Mouse (Mus musculus) megakaryocyte, embryonic 14.5 days (primary cell): ENCODE data around the gene Dst. TPM values are rescaled to one million over a fixed set of nuclear protein-coding genes. Genes with fewer than 3 reads are reported as not detected.

Experiments
- H3K27me3 ChIP-seq: replicated peaks from 2 replicates; pipeline ENCODE3; 2012; ENCODE audit warnings: inconsistent platforms
- H3K36me3 ChIP-seq: replicated peaks from 2 replicates; pipeline ENCODE3; 2012; ENCODE audit warnings: low read length, inconsistent platforms, mixed read lengths
- H3K4me1 ChIP-seq: 2 replicates; pipeline ENCODE4 v1.6.1; 2012; ENCODE audit warnings: inconsistent platforms
- H3K4me3 ChIP-seq: replicated peaks from 2 replicates; pipeline ENCODE3; 2012; ENCODE audit warnings: moderate library complexity, mild to moderate bottlenecking, inconsistent platforms
- H3K9me3 ChIP-seq: 2 replicates; pipeline ENCODE4 v1.6.1; 2012; ENCODE audit warnings: inconsistent platforms
- FLI1 ChIP-seq: IDR thresholded peaks from 2 replicates; pipeline ENCODE4 v1.6.1; 2012; ENCODE audit warnings: low read length, inconsistent platforms, mixed read lengths
- GATA1 ChIP-seq: IDR thresholded peaks from 3 replicates; pipeline ENCODE4 v1.6.1; 2012; ENCODE audit warnings: mixed read lengths, low read length, inconsistent platforms, borderline replicate concordance
- polyA plus RNA-seq: library from polyadenylated mRNA; stranded (reverse); fragments of >175 nt; gene quantifications from 2 replicates; pipeline ENCODE4 v1.2.3, GENCODE M21; 2012; ENCODE audit warnings: low replicate concordance; ENCODE audit not compliant: insufficient read depth

Gene Dst
- polyA plus RNA-seq, 1 experiment, result 4.2 TPM

DNA sequence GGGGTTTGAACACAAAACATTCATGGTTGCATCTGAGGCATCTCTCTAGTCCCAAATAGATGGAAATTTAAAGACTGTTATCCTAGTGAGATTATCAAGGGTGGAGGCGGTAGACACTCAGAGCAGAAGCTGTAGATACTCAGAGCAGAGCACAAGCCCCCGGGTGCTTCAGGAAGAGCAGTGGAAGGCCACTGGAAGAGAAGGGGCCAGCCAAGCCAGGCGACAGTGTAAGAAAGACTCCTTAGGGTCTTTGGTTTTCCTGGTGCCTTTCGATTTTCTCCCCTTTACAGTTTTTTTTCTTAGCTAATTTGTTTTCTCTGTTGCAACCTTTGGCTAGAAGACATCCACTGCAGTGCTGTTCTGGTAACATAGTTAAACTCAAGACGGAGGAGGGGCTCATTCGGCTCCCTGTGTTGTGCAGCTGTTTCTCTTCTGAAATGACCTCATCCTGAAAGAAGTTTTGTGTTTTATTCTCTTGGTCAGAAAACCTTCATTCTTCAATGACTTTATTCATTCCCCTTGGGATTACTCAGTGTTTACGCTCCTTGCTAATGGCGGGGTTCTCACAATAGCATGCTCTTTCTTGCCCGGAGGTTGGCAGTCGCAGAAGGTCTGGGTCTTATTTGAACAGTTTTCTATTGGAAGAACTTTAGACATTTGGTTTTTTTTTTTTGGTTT lies 242.5 kb downstream of the Dst start:
- H3K9me3 ChIP-seq, result peaks cover 5% of the 10 kb centered on the region
- H3K4me1 ChIP-seq, result no peaks in the 10 kb centered on the region
- no peaks in the 10 kb centered on the region for H3K36me3 ChIP-seq
- H3K27me3 ChIP-seq, result no peaks in the 10 kb centered on the region
- TF ChIP-seq GATA1 (no peak), FLI1 (no peak)
- no peak overlapping the region for H3K4me3 ChIP-seq

DNA sequence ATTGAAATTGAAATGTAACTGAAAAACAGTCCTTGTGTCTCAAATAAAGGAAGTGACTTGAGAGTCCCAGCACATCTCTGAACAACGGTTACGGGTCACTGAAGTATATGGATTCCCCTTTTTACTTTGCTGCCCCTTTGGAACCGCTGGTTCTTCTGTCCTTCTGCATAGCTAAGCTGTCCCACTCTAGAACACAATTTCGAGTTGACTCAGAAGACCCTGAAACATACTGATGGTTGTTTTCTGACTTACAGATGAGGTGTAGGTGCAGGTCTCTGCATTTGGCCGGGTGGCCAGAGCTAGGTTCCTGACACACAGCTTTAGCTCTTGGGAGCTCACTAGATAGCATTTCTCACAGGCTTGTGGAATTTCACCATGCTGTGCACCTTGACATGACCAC lies 244.7 kb downstream of the Dst start:
- TF ChIP-seq FLI1 (no peak), GATA1 (no peak)
- Histone ChIP-seq H3K4me1 (no peaks in the 10 kb centered on the region), H3K27me3 (no peaks in the 10 kb centered on the region), H3K4me3 (no peak overlapping the region), H3K9me3 (peaks cover 5% of the 10 kb centered on the region), H3K36me3 (no peaks in the 10 kb centered on the region)

DNA sequence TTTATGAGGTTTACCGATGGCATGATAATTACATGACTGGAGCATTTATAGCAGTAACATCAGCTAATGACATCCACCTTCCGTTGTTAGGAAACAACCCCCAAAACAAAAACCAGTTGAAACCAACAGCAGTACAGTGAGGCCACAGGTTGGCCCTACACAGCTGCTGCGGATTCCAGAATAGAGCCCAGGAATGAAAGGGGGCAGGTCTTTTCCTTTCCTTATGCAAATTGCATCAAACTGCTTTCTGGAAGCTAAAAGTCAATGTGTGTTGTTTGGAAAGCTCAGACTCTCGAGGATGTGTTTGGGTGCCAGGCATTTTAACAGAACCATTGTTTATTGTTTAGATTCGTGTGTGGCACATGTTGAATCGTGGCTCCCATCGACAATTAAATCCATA lies 248.0 kb downstream of the Dst start:
- Histone ChIP-seq H3K36me3 (no peaks in the 10 kb centered on the region), H3K9me3 (no peaks in the 10 kb centered on the region), H3K4me1 (no peaks in the 10 kb centered on the region), H3K27me3 (no peaks in the 10 kb centered on the region), H3K4me3 (no peak overlapping the region)
- TF ChIP-seq FLI1 (no peak), GATA1 (no peak)

DNA sequence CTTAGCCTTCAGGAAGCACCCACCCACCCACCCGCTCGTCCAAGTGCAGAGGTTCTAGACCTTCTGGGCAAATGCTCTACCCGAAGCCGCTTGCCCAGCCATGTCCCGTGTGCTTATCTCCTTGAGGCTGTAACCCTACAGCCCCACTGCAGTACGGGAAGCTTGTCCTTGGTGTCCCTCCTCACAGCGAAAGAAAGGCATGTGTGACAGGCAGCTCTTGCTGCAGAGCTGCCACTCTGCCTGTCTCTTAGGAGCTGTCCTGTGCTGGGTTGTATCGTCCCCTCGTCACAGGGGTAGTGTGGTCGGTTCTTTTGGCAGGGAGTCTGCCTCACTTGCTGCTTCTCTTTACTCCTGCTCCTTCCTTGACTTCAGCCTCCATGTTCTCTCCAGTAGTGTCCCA lies 249.7 kb downstream of the Dst start:
- no peaks in the 10 kb centered on the region for H3K27me3 ChIP-seq
- no peak overlapping the region for H3K4me3 ChIP-seq
- H3K36me3 ChIP-seq, result no peaks in the 10 kb centered on the region
- H3K4me1 ChIP-seq, result no peaks in the 10 kb centered on the region
- TF ChIP-seq FLI1 (no peak), GATA1 (no peak)
- no peaks in the 10 kb centered on the region for H3K9me3 ChIP-seq

DNA sequence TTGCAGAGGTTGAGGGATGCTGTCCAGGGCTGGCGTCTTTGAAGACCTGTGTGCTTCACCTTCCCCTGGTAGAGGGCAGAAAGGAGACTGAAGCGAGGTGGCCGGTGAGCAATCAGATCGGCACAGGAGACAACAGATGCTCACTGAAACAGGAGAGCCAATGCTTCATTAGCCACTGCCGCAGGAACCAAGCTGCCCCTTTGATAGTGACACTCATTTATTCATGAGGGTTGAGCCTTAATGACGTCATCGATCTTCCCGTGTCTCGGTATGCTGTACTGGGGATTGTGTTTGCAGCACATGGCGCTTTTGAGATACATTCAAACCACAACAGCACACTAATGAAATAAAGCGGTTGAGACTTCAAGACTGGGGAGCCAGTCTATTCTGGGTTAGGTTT lies 250.8 kb downstream of the Dst start:
- TF ChIP-seq GATA1, result no peak
- TF ChIP-seq FLI1, result no peak
- Histone ChIP-seq H3K9me3 (no peaks in the 10 kb centered on the region), H3K4me1 (no peaks in the 10 kb centered on the region), H3K27me3 (no peaks in the 10 kb centered on the region), H3K4me3 (peak overlapping the region; percentile 38), H3K36me3 (no peaks in the 10 kb centered on the region)

DNA sequence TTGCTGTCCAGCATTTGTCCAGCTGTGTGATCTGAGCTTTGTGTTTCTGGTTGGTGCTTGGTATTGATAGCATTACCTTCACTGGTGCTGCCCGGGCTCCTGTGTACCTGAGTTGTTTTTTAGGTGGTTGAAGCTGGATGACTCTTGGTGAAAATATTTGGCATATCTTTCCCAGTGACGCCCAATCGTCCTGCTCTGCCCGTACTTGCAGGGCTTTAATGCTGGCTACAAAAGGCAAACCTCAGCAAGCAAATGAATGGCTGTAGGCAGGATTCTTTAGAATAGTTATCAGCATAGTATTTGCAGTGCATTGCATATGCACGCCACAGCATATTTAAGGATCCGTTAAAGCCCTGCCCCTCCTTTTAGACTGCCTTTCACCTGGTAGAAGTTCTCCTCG lies 251.9 kb downstream of the Dst start:
- H3K36me3 ChIP-seq, result peaks cover under 1% of the 10 kb centered on the region
- no peak overlapping the region for H3K4me3 ChIP-seq
- no peak for TF ChIP-seq FLI1
- TF ChIP-seq GATA1, result no peak
- no peaks in the 10 kb centered on the region for H3K9me3 ChIP-seq
- no peaks in the 10 kb centered on the region for H3K4me1 ChIP-seq
- no peaks in the 10 kb centered on the region for H3K27me3 ChIP-seq

DNA sequence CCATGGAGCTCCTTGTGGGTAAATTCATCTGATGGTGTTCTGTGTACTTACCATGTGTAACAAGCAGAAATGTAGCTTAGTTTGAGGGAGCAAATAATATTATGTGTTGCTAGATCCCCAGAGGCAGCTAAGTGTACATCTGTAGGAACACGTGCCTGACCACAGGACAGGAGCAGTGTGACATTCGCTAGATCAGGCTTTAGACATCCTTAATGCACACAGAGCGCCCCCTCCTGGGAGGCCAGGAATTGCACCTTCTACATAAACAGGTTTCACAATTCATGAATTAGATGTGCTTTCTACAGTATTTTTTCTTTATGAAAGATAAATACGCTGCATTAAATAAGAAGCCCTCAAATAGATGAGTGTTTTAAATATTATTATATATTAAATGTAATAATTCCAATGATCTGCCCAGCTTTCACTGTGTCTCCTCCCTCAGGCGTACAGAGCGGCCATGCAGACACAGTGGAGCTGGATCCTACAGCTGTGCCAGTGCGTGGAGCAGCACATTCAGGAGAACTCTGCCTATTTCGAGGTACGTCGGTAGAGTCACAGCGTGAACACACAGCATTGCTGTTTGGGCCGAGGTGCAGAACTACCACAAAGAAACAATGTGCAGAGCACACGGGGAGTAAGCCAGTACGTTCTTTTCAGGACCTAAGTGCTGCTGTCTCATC lies 256.7 kb downstream of the Dst start:
- Histone ChIP-seq H3K36me3 (peaks cover 14% of the 10 kb centered on the region), H3K4me1 (no peaks in the 10 kb centered on the region), H3K4me3 (no peak overlapping the region), H3K27me3 (no peaks in the 10 kb centered on the region), H3K9me3 (no peaks in the 10 kb centered on the region)
- no peak for TF ChIP-seq GATA1
- TF ChIP-seq FLI1, result no peak

DNA sequence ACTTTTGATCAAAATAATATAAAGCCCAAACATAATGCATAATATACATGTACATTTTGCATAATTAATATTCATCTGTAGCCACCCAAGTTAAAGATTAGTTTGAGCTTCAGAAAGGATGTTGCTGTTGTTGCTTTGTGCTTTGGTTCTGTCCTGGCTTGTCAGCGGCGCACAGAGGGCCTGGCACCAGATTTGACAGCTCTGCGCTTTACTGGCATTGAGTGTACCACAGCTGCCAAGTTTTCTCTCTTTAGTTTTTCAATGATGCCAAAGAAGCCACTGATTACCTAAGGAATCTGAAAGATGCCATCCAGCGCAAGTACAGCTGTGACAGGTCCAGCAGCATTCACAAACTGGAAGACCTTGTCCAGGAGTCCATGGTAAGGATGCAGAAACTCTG lies 257.9 kb downstream of the Dst start:
- H3K36me3 ChIP-seq, result peaks cover 23% of the 10 kb centered on the region
- TF ChIP-seq GATA1 (no peak), FLI1 (no peak)
- H3K9me3 ChIP-seq, result no peaks in the 10 kb centered on the region
- no peaks in the 10 kb centered on the region for H3K27me3 ChIP-seq
- no peak overlapping the region for H3K4me3 ChIP-seq
- H3K4me1 ChIP-seq, result no peaks in the 10 kb centered on the region

DNA sequence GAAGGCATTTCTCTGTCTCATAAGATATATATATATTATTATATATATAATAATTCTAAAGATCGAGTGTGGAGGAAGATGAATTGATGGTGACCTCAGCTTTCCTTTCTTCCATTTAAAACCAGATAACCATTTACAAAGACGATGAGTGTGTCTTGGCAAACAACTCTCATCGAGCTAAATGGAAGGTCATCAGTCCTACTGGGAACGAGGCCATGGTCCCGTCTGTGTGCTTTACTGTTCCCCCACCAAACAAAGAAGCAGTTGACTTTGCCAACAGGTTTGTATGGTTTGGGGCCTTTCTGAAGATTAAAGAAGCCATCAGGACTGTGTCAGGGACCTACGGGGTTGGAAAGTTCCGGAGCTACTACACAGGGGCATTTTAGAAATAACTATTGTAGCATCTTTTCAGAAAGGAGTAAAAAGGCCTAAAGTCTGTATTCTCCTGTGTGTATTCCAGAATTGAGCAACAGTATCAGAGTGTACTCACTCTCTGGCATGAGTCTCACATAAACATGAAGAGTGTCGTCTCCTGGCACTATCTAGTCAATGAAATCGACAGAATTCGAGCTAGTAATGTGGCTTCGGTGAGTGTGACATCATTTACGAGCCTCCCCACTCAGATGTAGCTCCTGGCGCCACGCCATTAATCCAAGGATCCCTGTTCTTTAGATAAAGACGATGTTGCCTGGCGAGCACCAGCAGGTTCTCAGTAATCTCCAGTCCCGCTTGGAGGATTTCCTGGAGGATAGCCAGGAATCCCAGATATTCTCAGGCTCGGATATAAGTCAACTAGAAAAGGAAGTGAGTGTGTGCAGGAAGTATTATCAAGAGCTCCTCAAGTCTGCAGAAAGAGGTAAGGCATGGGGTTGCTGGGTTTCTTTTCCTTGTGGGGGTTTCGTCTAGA lies 259.4 kb downstream of the Dst start:
- Histone ChIP-seq H3K36me3 (peaks cover 34% of the 10 kb centered on the region), H3K4me1 (no peaks in the 10 kb centered on the region), H3K9me3 (no peaks in the 10 kb centered on the region), H3K4me3 (no peak overlapping the region), H3K27me3 (no peaks in the 10 kb centered on the region)
- no peak for TF ChIP-seq GATA1
- no peak for TF ChIP-seq FLI1

DNA sequence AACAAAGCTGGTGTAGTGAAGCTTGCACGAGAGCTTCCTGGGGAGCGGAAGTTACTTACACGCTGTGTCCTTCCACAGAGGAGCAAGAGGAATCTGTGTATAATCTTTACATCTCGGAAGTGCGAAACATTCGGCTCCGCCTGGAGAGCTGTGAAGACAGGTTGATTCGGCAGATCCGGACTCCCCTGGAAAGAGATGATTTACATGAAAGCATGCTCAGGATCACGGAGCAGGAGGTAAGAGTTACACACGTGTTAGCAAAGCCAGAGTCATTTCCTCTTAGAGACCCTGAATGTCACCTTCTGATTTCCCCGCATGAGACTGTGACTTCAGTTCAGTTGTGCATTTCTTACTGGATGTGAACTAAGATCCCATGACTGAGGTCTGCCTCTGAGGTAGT lies 261.1 kb downstream of the Dst start:
- H3K27me3 ChIP-seq, result no peaks in the 10 kb centered on the region
- no peaks in the 10 kb centered on the region for H3K4me1 ChIP-seq
- no peak overlapping the region for H3K4me3 ChIP-seq
- H3K36me3 ChIP-seq, result peaks cover 38% of the 10 kb centered on the region
- H3K9me3 ChIP-seq, result no peaks in the 10 kb centered on the region
- TF ChIP-seq FLI1 (no peak), GATA1 (no peak)

DNA sequence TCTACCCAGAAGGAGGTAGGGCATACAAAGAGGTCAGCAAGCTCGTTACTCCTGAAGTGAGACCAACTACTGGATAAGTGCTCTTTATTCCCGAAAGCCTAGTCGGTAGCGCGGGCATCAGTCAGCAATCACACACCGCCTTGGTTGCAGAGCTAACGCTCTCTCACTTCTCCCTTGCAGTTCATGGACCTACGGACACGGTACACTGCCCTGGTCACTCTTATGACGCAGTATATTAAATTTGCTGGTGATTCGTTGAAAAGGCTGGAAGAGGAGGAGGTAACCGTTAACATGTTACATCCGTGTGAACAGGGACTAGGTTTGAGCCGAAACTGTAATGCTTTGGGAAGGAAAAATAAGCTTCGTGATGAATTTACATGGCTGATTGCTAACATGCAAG lies 266.5 kb downstream of the Dst start:
- TF ChIP-seq FLI1 (no peak), GATA1 (no peak)

More for the DNA sequence above, 266.5 kb downstream of the Dst start:
- Histone ChIP-seq H3K27me3 (no peaks in the 10 kb centered on the region), H3K4me1 (no peaks in the 10 kb centered on the region), H3K9me3 (peaks cover 18% of the 10 kb centered on the region), H3K36me3 (peaks cover 44% of the 10 kb centered on the region), H3K4me3 (no peak overlapping the region)
